Mouse (Mus musculus) forelimb bud, embryonic 11.5 days (tissue): ENCODE data around the gene Abcb8.

Experiments
- DNase-seq: peaks from one replicate; pipeline ENCODE4 v3.0.0-alpha.2; 2012; ENCODE audit warnings: low read depth, low spot score

The Abcb8 gene

DNA sequence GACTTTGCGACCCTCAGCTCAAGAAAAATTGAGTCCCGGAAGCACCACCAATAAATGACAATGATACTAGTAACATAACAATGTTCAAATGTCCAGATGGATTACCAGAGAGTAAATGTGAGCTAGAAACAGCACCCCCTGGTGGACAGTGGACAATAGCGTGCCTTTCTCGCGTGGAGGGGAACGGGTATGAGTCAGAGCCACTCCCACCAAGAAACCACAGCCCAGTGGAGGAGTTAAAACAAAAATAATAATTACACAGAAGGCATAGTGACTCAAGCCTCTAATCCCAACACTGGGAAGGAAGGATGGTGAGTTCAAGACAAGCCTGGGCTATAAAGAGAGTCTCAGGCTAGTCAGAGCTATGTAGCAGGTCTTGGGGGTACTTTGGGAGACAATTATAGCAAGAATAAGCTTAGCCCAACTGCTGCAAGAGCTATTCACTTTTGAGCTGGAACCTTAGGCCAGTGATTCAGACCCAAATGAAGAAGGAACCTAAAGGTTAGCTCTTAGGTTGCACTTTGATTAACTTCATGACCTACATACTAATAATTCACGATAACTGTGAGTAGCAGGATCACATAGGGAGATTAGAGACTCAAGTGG is at the start of gene Abcb8:
Abcb8 (plus strand) TSS at position 272 of the 606 bp plus-strand sequence.
- peak; percentile 76 for DNase-seq

DNA sequence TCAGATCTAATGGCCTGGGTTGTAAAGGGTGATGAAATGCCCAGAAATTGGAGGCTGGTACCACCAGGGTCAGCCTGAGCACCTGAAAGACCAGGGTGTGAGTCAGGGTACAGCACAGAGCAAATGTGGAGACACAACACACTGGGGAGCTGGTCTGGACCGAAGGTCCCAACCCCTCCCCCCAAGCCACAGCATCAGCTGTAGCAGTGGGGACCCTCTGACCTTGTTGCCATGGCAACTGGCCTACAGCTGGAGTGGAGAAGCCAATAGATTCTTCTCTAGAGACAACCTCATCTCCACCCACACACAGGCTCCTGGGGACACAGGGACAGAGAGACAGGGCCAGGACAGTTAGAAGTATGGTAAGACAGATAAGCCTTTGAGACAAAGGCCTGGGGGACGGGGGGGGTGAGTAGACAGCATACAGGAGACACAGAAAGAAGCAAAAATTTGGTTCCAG is 49.5 kb upstream of the Abcb8 start:
- DNase-seq, result peak; percentile 39

DNA sequence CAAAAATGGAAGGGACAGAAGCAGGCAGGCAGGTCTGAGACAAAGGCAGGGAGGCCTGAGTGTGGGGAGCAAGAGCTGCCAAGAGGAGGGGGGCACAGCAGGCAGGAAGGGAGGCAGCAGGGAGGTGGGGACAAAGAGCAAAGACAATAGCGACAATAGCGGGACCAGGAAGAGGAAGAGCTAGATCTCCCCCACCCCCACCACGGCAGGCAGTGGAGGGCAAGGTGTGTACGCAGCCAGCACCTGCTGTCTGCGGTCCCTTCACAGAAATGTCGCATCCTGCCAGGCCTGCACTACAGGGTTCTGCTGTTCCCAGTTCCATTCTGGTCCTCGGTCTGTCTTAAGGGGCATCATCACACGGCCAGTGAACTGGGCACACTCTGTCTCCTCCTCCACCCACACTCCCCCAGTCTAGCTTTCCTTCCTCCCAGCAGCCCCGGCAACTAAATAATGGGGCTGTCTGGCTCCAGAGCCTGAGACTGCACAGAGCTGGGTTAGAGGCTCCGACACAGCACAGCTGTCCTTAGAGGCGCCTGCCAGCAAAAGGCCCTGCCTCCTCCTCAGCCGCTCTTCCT is 48.9 kb upstream of the Abcb8 start:
- no peak for DNase-seq

DNA sequence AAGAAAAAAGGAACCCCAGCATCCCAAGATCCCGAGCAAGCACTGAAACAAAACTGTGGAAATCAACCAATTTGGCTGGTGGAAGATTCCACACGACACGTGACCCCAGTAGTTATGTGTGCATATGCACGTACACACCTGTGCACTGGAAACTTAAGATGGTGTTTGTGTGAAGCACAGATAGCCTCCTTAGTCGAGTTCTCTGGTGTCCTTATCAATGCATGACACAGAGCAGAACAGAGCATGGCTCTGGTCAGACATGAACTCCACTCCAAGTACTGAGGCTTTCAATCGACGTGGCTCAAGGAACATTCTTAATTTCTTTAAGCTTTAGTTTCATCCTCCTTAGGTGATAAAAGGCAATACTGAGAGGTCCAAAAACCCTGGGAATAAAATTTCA is 47.1 kb upstream of the Abcb8 start:
- DNase-seq, result no peak

DNA sequence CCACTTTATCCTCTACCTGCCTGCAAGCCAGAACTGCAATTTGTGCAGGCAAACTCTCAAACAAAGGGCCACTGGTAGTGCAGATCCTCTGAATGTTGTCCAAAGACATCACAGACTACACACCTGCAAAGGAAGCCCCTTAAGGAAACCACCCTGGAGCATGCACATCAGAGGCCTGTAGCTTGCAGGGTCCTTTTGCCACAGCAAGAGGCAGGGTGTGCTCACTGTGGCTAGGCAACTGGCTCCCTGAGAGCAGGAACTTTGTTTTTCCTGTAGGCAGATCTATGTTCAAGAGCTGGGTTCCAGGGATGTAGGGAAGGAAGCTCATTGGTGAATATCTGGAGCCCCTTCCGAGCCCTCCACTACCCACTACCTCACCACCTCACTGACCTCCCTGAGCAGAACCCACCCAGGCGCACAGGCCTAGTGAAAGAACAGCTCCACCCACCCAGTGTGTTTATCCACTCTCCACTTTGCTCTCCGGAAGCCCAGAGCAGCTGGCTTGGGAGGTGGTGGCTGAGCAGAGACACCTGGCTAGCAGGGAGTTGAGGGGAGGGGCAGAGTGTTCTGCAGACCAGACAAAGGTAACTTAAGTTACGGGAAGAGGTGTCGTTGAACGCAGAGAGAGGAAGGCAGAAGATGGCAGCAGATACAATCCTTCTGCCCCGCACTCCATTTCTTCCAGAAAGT is 46.1 kb upstream of the Abcb8 start:
- no peak for DNase-seq

DNA sequence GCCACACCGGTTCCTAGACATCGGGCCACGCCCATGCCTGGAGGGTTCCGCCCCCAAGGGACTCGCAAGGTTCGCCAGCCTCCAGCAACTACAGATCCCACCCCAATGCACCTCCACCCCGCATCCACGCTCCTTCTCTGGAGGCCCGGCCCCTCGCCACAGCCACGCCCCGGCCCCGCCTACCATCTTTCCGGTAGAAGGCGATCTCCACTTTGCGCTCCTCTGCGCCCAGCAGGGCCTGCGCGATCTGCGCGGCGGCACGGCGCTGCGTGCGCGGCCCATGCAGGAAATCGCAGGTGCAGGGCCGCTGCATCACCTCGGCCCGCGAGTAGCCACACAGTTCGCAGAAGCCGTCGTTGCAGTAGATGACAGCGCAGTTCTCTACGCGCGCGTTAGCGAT is 45.3 kb upstream of the Abcb8 start:
- DNase-seq, result peak; percentile 46

DNA sequence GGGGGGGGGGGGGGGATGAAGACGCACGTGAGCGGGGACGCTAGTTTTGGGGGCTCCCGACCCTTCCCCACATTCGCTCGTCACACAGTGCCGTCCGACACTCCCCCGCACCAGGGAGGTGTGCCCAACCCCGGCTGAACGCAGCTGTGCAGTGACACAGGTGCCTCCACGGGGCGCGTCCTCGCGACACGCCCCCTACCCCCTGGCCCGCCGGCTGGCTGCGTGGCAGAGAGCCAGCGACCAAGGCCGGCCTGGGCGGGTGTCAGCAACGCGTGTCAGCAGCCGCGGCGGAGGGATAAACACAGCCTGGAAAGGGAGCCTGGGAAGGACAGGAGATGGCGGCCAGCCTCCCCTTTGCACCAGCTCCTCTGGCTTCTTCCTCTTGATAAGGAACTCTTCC is 44.9 kb upstream of the Abcb8 start:
- no peak for DNase-seq

DNA sequence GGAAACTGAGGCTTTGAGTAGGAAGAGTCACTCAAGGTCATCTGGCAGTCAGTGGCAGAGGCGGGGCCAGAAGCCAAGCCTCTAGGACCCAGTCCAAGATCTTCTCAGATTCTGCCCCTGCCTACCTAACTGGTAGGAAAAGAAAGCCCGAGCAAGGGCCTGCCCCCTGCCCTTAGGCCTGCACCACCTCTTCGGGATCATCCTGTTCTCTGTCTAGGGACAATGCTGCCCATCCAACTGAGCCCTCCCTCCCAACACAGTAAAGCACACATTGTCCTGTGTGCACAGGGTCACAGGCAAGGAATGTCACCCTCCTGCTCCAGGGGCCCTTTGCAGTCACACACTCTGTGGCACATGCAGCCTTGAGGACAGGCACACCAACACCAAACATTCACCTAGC is 43.4 kb upstream of the Abcb8 start:
- no peak for DNase-seq

DNA sequence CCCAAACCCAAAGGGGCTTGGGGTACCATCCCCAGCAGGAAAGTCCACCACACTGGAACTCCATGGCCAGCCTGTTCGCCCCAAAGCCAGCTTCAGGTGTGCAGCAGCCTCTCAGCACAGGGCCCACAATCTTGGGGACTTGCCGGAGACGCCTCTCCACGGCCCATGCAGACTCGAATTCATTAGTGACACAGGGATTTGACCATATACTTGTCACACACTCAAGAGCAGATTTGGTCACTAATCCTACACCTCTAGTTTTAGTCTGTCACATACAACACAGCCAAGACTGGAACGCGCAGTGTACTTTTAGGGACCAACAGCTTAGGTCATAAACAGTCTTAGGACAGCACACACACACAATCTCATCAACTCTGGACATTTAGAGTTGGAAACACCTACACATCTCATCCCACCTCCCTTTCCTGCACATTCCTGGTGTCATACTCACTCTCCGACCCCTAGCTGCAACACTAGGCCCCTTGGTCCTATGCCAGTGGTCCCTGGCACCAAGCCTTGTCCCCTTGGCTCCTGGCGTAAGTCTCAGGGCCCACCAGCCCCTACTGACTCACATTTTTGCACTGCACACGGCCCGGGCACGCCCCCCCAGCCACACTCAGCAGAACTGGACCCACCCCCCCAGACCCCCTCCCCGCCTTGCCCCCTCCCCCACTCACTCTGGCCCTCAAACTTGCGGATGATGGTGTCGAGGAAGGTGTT is 42.8 kb upstream of the Abcb8 start:
- DNase-seq, result no peak

DNA sequence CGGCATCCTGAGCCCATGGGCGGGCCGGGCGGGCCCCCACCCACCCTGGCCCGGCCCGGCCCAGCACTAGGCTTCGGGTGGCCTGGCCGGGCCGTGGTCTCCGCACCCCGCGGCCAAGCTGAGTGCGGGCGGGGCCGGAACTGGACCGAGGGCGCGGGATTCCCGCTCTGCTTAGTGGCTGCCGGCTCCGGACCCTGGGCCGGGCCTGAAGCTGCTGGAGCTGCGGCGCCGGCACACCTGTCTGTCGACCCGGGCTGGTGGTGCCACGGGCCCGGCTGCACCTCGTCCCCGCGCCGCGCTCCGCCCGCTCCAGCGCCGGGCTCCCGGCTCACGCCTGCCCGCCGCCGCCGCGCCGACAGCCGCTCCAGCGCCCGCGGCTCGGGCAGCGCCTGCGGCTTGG is 42.2 kb upstream of the Abcb8 start, which contains the start of gene Kcnh2:
Kcnh2 (minus strand) TSS at position 327 of the 400 bp plus-strand sequence.
- no peak for DNase-seq

DNA sequence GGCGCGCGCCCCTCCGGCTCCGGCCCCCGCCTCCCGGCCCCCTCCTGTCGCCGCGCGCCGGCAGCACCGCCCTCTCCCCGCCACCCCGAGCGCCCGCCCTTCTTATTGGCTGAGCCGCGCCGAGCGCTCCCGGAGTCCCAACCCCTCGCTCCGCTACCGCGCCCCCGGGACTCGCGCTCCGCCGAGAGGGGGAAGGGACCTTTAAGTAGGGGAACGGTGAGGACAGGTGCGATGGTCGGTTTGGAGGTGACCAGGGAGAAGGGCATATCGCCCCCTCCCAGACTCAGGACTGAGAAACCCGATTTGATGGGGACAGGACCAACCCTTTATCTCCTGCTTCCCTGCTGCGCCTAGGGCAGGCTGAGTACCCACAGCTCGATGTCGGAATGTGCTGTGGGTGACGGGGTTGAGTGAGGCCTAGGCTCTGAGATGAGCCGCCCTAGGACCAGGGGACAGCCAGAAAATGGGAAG is 41.7 kb upstream of the Abcb8 start:
- peak; percentile 75 for DNase-seq

DNA sequence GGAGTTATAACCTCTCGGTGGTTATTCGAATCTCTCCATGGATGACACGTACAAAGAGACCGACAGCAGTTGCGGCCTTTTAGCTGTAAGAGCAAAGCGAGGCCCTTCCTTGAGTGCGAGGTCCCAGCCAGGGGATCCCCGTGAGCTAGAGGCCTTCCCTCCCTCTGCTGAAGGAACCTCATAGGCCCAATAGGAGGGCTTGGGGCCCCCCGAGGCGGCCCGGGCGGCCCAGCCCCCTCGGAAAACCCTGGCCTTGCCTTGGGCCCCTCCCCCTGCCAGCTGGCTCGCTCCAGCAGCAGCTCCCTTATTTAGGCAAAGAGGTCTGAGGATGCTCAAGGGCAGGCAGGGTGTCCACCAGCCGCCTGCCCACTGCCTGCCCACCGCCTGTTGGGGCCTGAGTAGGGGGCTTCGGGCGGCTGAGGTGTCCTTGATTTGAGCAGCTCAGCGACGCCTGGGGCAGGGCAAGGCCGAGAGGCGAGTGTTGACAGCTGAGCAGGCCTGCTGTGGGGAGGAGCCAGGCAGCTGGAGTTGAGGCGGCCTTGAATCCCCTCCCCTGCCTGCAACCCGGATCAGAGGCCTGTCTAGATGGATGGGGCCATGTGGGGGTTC is 41.1 kb upstream of the Abcb8 start:
- DNase-seq, result peak; percentile 80

DNA sequence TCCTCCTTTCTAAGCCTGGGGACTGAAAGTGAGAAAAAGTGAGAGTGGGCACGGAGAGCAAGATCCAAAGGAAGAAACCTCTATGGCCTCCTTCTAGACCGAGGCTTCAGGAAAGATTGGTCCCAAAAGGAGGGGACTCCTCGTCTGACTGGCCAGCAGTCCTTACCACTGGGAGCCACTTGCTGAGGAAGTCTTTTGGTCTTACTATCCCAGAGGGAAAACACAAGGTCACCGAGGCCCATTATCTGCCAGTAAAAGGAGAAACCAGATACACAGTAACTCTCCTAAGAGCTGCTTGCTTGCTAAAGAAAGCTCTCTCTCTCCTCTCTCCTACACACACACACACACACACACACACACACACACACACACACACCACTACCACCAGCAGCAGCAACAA is 40.1 kb upstream of the Abcb8 start:
- no peak for DNase-seq

DNA sequence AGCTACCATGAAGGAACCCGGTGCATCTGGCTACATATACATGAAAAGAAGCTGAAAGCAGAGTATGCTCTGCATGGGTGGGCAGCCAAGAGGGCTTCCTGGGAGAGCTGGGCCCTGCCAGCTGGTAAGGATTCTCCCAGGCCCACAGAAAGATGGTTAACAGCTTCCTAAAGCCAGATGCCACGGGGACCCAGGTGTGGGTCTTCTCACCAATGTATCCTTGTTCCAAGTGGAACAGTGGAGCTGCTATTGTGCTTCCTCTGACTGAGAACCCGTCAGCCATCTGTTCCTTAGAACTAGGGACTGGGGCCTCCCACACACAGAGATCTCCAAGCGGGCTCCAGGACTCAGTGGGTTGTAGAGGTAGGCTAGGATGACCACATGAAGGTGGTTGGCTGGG is 36.7 kb upstream of the Abcb8 start:
- no peak for DNase-seq

DNA sequence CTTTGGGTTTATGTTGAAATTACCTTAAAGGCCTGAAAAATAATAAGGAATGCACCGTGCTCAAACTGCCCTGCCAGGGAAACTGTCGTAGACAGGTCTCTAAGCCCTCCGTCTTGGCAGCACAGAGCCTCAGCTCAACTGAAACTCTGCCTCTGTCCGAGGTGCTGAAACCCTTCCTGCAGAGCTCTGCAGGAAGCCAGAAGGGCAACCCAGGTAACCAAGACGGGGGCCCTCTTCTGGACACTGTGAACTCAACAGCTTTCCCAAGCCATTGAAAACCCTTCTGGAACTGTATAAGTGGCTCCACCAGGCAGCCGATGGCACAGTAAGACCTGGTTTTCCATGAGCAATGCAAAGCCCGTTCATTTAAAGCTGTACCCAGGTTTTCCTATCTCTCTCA is 36.0 kb upstream of the Abcb8 start:
- peak; percentile 93 for DNase-seq

DNA sequence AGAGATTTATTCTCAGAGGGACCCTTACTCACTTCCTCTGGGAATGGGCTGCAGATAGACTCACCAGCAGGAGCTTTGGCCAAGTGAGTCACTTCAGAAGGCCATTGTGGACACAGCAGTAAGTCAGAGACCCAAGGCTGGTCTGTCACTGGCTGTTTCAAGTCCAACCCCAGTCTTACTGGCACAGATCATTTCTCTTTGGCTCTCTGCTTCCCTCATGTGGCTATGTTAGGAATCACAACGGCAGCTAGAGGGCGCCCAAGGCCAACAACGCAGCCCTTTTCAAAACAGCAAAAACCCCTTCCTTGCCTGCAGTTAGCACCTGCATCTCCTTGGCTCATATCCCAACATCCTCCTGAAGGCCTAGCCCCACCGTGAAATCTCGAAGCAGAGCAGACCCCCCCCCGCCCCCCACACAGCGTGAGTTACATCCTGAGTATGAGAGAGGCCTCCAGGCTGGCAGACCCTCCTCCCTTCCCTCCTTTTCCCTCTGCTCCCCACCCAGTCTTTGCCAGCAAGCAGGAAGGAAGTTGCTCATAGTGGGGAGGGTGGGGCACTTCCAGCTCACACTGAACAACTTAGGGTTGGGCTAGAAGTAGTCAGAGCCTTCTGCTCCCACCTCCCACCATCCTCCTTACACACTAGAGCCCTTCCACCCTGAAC is 32.5 kb upstream of the Abcb8 start:
- peak; percentile 87 for DNase-seq

DNA sequence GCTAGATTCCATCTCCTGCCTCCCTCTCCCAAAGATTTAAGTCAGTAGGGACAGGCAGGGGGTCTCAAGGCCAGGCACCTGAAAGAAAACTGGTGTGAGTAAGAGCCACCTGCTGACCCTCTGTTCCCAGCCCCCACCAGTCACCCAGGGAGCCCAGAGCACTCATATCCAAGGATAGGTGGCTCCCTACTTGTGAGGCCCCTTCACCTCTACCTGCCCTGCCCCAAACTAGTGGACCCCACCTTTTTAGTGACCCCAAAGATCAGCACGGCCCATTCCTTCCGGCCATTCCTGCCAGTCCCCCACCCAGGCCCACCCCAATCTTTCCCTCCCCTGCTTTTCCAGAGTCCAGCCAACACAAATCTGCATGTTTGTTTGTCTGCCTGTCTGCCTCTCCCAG is 30.0 kb upstream of the Abcb8 start:
- DNase-seq, result no peak

DNA sequence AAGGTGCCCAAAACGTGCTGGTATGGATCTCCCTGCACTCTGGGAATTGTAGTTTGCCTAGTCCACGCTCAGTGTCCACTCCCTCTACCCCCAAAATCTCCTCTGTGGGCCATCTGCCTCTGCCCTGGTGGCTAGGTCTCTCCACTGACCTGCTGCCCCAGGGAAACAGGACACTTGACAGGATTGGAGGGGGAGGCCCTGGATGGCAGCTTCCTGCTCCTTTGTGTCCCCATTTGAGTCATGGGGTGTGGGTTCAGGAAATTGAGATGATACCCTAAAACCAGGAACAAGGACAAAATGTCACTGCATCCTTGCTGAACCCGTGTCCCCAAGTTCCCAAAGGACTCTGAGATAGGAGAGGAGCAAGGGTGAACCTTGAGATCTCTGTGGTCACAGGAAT is 29.4 kb upstream of the Abcb8 start:
- DNase-seq, result no peak

DNA sequence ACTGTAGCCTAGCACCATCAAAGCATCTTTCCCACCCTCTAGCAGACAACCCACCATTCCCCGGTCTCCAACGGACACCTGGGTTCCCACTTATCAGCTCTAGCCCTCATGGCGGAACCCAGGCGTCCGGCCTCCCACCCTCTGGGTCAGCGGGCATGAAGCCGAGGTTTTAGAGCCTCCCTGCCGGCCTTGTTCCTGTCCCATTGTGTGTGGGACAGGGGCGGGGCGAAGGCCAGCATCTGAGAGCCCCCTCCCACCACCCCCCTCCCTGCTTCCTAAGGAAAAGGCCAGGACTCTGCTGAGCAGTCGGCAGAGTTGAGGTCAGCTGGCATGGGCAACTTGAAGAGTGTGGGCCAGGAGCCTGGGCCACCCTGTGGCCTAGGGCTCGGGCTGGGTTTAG is 29.0 kb upstream of the Abcb8 start, which contains the start of gene Nos3:
Nos3 (plus strand) TSS at position 303 of the 400 bp plus-strand sequence.
- no peak for DNase-seq

DNA sequence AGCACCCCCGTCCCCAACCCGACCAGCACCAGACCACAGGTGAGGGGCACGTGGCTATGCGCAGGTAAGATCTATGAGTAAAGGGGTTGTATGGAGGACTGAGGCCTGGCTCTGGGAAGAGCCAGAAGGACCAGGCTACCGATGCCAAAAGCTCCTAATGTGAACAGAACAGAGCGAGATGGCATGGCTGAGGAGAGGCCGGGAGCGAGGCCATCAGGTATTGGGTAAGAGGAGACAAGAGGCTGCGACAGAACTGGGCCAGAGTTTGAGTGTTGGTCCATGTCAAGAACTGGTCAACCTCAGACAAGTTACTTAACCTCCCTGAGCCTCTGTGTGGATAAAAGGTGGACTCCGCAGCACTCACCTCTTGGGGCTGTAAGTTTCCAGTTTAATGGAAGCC is 28.5 kb upstream of the Abcb8 start:
- no peak for DNase-seq

DNA sequence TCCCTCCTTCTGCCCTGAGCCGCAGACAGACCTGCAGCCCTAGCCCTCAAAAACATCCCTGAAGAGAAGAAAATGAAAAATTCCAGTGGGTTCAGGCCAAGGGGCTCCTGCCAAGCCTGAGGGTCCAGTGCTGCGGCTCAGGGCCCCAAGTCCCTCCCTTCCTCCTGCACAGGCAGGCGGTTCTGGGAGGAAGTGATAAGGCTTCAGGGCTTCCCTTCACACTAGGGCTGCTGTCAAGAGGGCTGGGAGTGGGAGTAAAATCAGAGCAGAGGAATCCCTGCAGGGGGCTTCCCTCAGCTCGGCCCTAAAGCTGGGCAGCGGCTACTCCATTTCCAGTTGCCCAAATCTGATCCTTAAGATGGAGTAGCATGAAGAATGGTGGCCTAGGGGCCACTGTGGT is 27.9 kb upstream of the Abcb8 start:
- DNase-seq, result no peak
